Mouse (Mus musculus) thymus, postnatal 0 days (tissue): Measurements from ENCODE around the gene Nup107. TPM values are rescaled to one million over a fixed set of nuclear protein-coding genes. Genes with fewer than 3 reads are reported as not detected.
"Not testable (repeated sequence)": the region's sequence is repeated elsewhere in the genome, so short reads cannot be mapped to it uniquely, and the experiment has no call there.

Experiments used
- DNase-seq: peaks from one replicate; pipeline ENCODE4 v3.0.0-alpha.2; 2015; ENCODE audit warnings: low spot score
- polyA plus RNA-seq: library from polyadenylated mRNA; unstranded; fragments of >200 nt; fragmentation: Nextera tagmentation; extraction: Ambion mirVana; gene quantifications from 2 replicates; pipeline ENCODE4 v1.2.1, GENCODE M21; 2015

The Nup107 gene
- polyA plus RNA-seq, 1 experiment from 2014 or later, result 73.7 TPM

- no peak for DNase-seq
Observed at GRCm38 (mm10) chr10:117724804-117725361, 67.6 kb downstream of the Nup107 start.

GRCm38 (mm10) chr10:117724136-117724718 is 68.3 kb downstream of the Nup107 start:
- DNase-seq, result no peak

GRCm38 (mm10) chr10:117718161-117719119 is 74.1 kb downstream of the Nup107 start:
- DNase-seq, result no peak

- no peak for DNase-seq
Observed at GRCm38 (mm10) chr10:117717583-117717982, 74.9 kb downstream of the Nup107 start.

GRCm38 (mm10) chr10:117716686-117717085 is 75.8 kb downstream of the Nup107 start:
- no peak for DNase-seq

GRCm38 (mm10) chr10:117715654-117716053 is 76.9 kb downstream of the Nup107 start:
- not testable (repeated sequence) for DNase-seq

GRCm38 (mm10) chr10:117714928-117715500 is 77.5 kb downstream of the Nup107 start:
- DNase-seq, result no peak

GRCm38 (mm10) chr10:117714048-117714545 is 78.4 kb downstream of the Nup107 start:
- DNase-seq, result no peak

GRCm38 (mm10) chr10:117713466-117713865 is 79.0 kb downstream of the Nup107 start:
- no peak for DNase-seq

- DNase-seq, result no peak
Observed at GRCm38 (mm10) chr10:117712871-117713270, 79.6 kb downstream of the Nup107 start.

- DNase-seq, result no peak
Observed at GRCm38 (mm10) chr10:117712191-117712754, 80.2 kb downstream of the Nup107 start.

- DNase-seq, result no peak
Observed at GRCm38 (mm10) chr10:117711408-117711807, 81.1 kb downstream of the Nup107 start.

GRCm38 (mm10) chr10:117710604-117711141 is 81.8 kb downstream of the Nup107 start, which contains the start of gene Mdm2:
Gene Mdm2 (minus strand): TSS chr10:117710758.
- DNase-seq, result peak; percentile 97

- DNase-seq, result peak; percentile 86
Observed at GRCm38 (mm10) chr10:117709930-117710603, 82.4 kb downstream of the Nup107 start.

- DNase-seq, result peak; percentile 10
Observed at GRCm38 (mm10) chr10:117709326-117709830, 83.1 kb downstream of the Nup107 start.

GRCm38 (mm10) chr10:117708856-117709255 is 83.6 kb downstream of the Nup107 start:
- DNase-seq, result no peak

- DNase-seq, result no peak
Observed at GRCm38 (mm10) chr10:117708376-117708775, 84.1 kb downstream of the Nup107 start.

GRCm38 (mm10) chr10:117707114-117707838 is 85.2 kb downstream of the Nup107 start:
- DNase-seq, result no peak

GRCm38 (mm10) chr10:117706440-117706839 is 86.1 kb downstream of the Nup107 start:
- no peak for DNase-seq
